Mouse (Mus musculus): Measurements from ENCODE around the gene Col13a1. TPM values are rescaled to one million over a fixed set of nuclear protein-coding genes. Genes with fewer than 3 reads are reported as not detected.

Col13a1 gene
- polyA plus RNA-seq, 1 experiment from 2014 or later: 1.9 TPM

DNA sequence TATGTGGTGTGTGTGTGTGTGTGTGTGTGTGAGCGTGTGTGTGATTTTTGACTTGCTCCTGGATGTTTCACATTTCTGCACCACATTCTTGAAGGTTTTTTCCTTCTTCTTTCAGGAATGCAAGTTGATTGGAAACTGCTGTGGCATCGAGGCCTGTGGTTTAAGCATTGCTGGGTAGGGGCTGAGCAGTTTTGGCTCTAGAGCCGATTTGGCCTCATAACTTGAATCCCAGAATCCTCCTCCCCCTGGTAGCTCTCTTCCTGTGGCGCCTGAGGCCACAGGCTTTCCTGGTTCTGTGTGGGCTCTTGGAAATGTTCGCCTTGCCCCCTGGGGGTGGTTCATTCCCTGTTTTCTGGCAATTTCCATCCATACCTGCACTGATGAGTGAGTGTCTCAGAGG lies 166.9 kb downstream of the Col13a1 start:
- Histone ChIP-seq H3K9me3 (no peaks in the 10 kb centered on the region), H3K4me3 (no peak overlapping the region), H3K9ac (no peak overlapping the region), H3K4me1 (no peaks in the 10 kb centered on the region), H3K27ac (no peak overlapping the region), H3K36me3 (replicated peaks) (no peaks in the 10 kb centered on the region), H3K27me3 (replicated peaks) (no peaks in the 10 kb centered on the region), H3K4me2 (no peak overlapping the region)
- ATAC-seq (replicated peaks): no peak
- WGBS: 76% methylated on average over 5 of the region's 5 CpGs

DNA sequence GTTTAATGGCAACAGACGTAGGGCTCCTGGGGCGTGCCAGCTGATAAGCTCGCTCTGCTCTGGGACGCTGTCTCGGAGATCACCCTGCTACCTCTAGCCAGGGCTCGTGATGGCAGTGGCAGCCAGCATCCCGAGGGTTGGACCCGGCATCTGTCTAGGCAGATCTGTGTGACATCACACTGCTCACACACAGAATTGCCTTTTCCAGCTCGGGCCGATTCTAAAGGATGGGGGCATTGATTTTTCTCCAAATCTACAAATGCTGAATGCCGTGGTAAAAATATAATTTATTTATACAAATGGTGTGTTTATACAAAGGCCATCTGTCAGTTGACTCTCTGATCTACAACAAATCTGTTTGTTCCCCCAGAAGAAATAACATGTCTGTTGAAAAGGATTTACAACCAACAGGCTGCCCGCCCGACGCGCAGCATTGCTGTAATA lies 180.8 kb downstream of the Col13a1 start:
- no peaks in the 10 kb centered on the region for H3K9me3 ChIP-seq
- H3K36me3 ChIP-seq (replicated peaks): no peaks in the 10 kb centered on the region
- H3K27ac ChIP-seq: no peak overlapping the region
- ATAC-seq (replicated peaks): no peak
- H3K4me3 ChIP-seq: no peak overlapping the region
- H3K9ac ChIP-seq: no peak overlapping the region
- H3K27me3 ChIP-seq (replicated peaks): no peaks in the 10 kb centered on the region
- no peaks in the 10 kb centered on the region for H3K4me1 ChIP-seq
- WGBS: 84% methylated on average over 15 of the region's 15 CpGs
- H3K4me2 ChIP-seq: no peak overlapping the region

DNA sequence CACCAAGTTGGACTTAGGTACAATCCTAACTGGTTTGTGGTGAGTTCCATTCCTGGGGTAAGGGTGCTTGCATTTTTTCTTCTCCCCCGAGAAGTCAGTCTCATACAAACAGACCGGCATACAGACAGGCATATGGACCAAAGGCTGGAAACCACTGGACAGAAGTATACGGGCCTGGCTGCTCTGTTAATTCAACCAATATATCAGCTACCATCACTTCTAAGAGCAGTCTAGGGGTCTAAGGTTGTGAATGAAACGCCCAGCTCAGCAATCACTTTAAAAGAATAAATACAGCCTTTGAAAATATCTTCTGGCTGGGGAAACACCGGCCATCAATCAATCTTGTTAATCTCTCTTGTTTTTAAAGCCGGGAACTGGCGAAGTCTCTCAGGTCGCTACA lies 183.4 kb downstream of the Col13a1 start:
- WGBS: 39% methylated on average over 8 of the region's 8 CpGs
- Histone ChIP-seq H3K4me1 (no peaks in the 10 kb centered on the region), H3K27me3 (replicated peaks) (no peaks in the 10 kb centered on the region), H3K27ac (no peak overlapping the region), H3K9me3 (no peaks in the 10 kb centered on the region), H3K4me2 (no peak overlapping the region), H3K9ac (no peak overlapping the region), H3K4me3 (no peak overlapping the region), H3K36me3 (replicated peaks) (no peaks in the 10 kb centered on the region)
- no peak for ATAC-seq (replicated peaks)

DNA sequence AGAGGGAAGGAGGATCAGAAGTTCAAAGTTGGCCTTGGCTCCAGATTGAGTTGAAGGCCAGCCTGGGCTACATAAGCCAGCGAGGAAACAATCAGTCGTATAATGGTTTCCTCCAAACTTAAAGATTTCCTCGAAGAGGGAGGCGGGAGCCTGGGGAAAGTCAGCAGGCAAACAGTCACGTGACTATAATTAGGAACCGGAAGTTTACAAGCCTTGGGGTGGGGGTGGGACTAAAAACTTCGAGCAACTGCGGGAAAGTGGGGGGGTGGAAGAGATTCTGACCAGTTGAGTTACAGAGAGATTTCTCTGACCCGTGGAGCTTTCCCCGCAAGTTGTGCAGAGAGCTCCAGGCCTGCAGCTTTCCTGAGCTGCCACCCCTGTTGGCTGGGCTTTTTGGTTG lies 183.9 kb downstream of the Col13a1 start:
- no peak overlapping the region for H3K4me2 ChIP-seq
- no peak for ATAC-seq (replicated peaks)
- H3K4me1 ChIP-seq: no peaks in the 10 kb centered on the region
- H3K27me3 ChIP-seq (replicated peaks): no peaks in the 10 kb centered on the region
- H3K9ac ChIP-seq: no peak overlapping the region
- 82% methylated on average over 10 of the region's 10 CpGs for WGBS
- no peaks in the 10 kb centered on the region for H3K9me3 ChIP-seq
- no peak overlapping the region for H3K27ac ChIP-seq
- no peaks in the 10 kb centered on the region for H3K36me3 ChIP-seq (replicated peaks)
- no peak overlapping the region for H3K4me3 ChIP-seq

DNA sequence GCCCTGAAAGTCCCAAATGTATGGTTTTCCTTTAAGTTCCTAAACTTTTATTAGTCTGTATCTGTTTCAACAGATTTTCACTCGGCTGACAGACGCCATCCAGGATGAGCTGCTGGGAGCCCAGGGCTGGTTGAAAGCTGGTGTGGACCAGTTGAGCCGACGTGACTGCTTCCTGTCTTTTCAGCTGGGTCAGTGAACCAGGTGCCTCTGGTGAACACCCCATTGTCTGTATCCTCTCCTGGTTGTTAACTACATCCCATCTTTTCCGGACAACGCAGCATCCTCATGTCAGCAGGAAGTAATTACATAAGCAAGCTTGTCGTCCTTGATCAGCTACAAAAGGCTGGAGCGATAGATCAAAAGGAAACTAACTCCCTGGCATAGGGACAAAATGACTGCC lies 185.9 kb downstream of the Col13a1 start:
- Histone ChIP-seq H3K4me2 (no peak overlapping the region), H3K9me3 (no peaks in the 10 kb centered on the region), H3K4me3 (no peak overlapping the region), H3K27me3 (replicated peaks) (no peaks in the 10 kb centered on the region), H3K36me3 (replicated peaks) (no peaks in the 10 kb centered on the region), H3K4me1 (no peaks in the 10 kb centered on the region), H3K27ac (no peak overlapping the region), H3K9ac (no peak overlapping the region)
- no peak for ATAC-seq (replicated peaks)
- 54% methylated on average over 8 of the region's 8 CpGs for WGBS

DNA sequence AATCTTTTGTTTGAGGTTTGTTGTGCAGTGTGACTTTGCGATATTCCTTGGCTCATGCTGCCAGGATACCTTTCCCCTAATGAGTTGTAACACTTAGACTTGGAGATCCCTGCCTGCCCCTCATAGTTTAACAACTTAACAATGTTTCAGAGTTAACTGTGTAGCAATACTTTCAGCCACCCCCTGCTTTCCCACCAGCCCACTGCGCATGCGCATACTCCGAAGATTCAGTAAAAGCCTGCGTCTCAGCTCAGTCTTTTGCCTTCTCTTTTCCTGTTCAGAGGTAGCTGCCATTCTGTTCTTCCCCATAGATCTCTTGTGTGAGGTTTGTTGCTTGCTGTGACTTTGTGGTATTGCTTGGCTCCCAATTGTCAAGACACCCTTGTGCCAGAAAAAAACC lies 190.4 kb downstream of the Col13a1 start:
- no peaks in the 10 kb centered on the region for H3K27me3 ChIP-seq (replicated peaks)
- H3K36me3 ChIP-seq (replicated peaks): no peaks in the 10 kb centered on the region
- H3K4me1 ChIP-seq: peaks cover 13% of the 10 kb centered on the region
- ATAC-seq (replicated peaks): no peak
- no peak overlapping the region for H3K4me3 ChIP-seq
- no peak overlapping the region for H3K27ac ChIP-seq
- H3K4me2 ChIP-seq: no peak overlapping the region
- WGBS: 97% methylated on average over 5 of the region's 5 CpGs
- no peaks in the 10 kb centered on the region for H3K9me3 ChIP-seq
- H3K9ac ChIP-seq: no peak overlapping the region

Other genes starting within 250 kb of the Col13a1 start
- gene H2afy2, start 195.0 kb downstream of the Col13a1 start, polyA plus RNA-seq (2015; fragmentation: Nextera tagmentation; extraction: Ambion mirVana): 307 and 327 TPM in 2 replicates
- 0.13 and 0.19 TPM in 2 replicates for gene Neurog3, start 154.0 kb upstream of the Col13a1 start, polyA plus RNA-seq (2015; fragmentation: Nextera tagmentation; extraction: Ambion mirVana)
- gene Fam241b, start 164.8 kb upstream of the Col13a1 start, polyA plus RNA-seq (2015; fragmentation: Nextera tagmentation; extraction: Ambion mirVana): 194 and 204 TPM in 2 replicates

Data from midbrain, embryonic 15.5 days (tissue).